Comparison of ENCODE assay signal across 9 mouse cellular contexts in genomic region chr9:78005481-78005880, GRCm38 (mm10). TPM values are rescaled to one million over a fixed set of nuclear protein-coding genes. Genes with fewer than 3 reads are reported as not detected.
DNase-seq lines count a peak whose midpoint lies in the region; ATAC-seq and TF ChIP-seq lines count a peak whose summit lies in the region.
"Had no signal": no experiment of that assay in that cellular context is flagged by ENCODE, and none has a peak within 500 bp of the region (broad histone marks: within the 10 kb centered on the region; RNA-seq: fewer than 3 reads in every experiment).

No protein-coding gene starts in this region.

- dilution Hi-C loops in CH12.LX (cut with MboI; ENCODE audit: extremely low pct_ligation_motif_present, extremely low pct_unique_long_range_greater_than_20kb, low sequenced_read_pairs) = no loop called here

- H3K9ac ChIP-seq in hindbrain, embryonic 11.5 days (ENCODE audit: low read depth, low read length) = no peak overlapping the region
- no peak overlapping the region for H3K9ac ChIP-seq in hindbrain, embryonic 14.5 days
- no peak overlapping the region for H3K9ac ChIP-seq in CH12.LX (ENCODE audit: insufficient read depth, low read depth)
- H3K9ac ChIP-seq: limb, embryonic 12.5 days had no signal

- H3K4me2 ChIP-seq in hindbrain, embryonic 11.5 days (replicated peaks; ENCODE audit: low read depth, low read length) = no peak overlapping the region
- H3K4me2 ChIP-seq in hindbrain, embryonic 14.5 days (replicated peaks) = no peak overlapping the region
- H3K4me2 ChIP-seq in CH12.LX (ENCODE audit: insufficient read depth, low read depth, poor library complexity, severe bottlenecking) = no peak overlapping the region
- H3K4me2 ChIP-seq: limb, embryonic 12.5 days had no signal

- in situ Hi-C loops in CH12.LX (cut with MboI; ENCODE audit: low pct_ligation_motif_present, low pct_unique_long_range_greater_than_20kb, low sequenced_read_pairs) = no loop called here

- DNase-seq in hindbrain, embryonic 11.5 days (ENCODE audit: low spot score) = peak; percentile 41
- no peak for DNase-seq in hindbrain, embryonic 14.5 days (ENCODE audit: low spot score)
- DNase-seq in CH12.LX (ENCODE audit: extremely low read depth) = peak; percentile 50
- peak; percentile 68 for DNase-seq in lung, postnatal 36 days
- DNase-seq in ovary, postnatal 10 days (ENCODE audit: low spot score) = no peak
- DNase-seq in gastrocnemius, postnatal 36 days = no peak

- H3K36me3 ChIP-seq in hindbrain, embryonic 11.5 days (ENCODE audit: control insufficient read depth, insufficient read depth, low read length) = no peaks in the 10 kb centered on the region
- H3K36me3 ChIP-seq in hindbrain, embryonic 14.5 days (replicated peaks; ENCODE audit: control insufficient read depth, insufficient read depth) = no peaks in the 10 kb centered on the region
- H3K36me3 ChIP-seq in CH12.LX (replicated peaks in 1 of 2; ENCODE audit: control insufficient read depth in 1 of 2, insufficient read depth in 1 of 2, low read length in 1 of 2) = no peaks in the 10 kb centered on the region
- H3K36me3 ChIP-seq: limb, embryonic 12.5 days had no signal

- no peaks in the 10 kb centered on the region for H3K27me3 ChIP-seq in hindbrain, embryonic 11.5 days (ENCODE audit: control insufficient read depth, insufficient read depth, low read length)
- H3K27me3 ChIP-seq in hindbrain, embryonic 14.5 days (ENCODE audit: control insufficient read depth, insufficient read depth, low read length) = no peaks in the 10 kb centered on the region
- H3K27me3 ChIP-seq in CH12.LX (replicated peaks) = no peaks in the 10 kb centered on the region
- H3K27me3 ChIP-seq: limb, embryonic 12.5 days had no signal

- intact Hi-C loops in gastrocnemius, postnatal 36 days (cut with DNase I) = loop anchor here (1.0 kb wide), 1 partner anchor 193 kb away; no protein-coding TSS in a partner anchor

- no peak for ATAC-seq in hindbrain, embryonic 11.5 days (ENCODE audit: low FRiP score)
- no peak for ATAC-seq in hindbrain, embryonic 14.5 days (ENCODE audit: low FRiP score)
- ATAC-seq in common myeloid progenitor, adult 5-6 weeks (replicated peaks; ENCODE audit: low read depth, poor library complexity, severe bottlenecking) = peak; percentile 55
- no peak for ATAC-seq in frontal cortex, adult (ENCODE audit: low TSS enrichment)

- H3K27ac ChIP-seq in hindbrain, embryonic 11.5 days (ENCODE audit: low read depth, low read length) = no peak overlapping the region
- no peak overlapping the region for H3K27ac ChIP-seq in hindbrain, embryonic 14.5 days
- H3K27ac ChIP-seq in CH12.LX (ENCODE audit: insufficient read depth, low read depth) = no peak overlapping the region
- H3K27ac ChIP-seq: limb, embryonic 12.5 days had no signal

- no peaks in the 10 kb centered on the region for H3K79me2 ChIP-seq in CH12.LX (replicated peaks; ENCODE audit: control insufficient read depth, extremely low read depth, insufficient read depth, poor library complexity, severe bottlenecking)

- WGBS in hindbrain, embryonic 11.5 days = 52% methylated on average over 3 of the region's 3 CpGs
- WGBS in hindbrain, embryonic 14.5 days = 58% methylated on average over 3 of the region's 3 CpGs

- no peak overlapping the region for H3K4me3 ChIP-seq in hindbrain, embryonic 11.5 days (ENCODE audit: low read depth, low read length)
- H3K4me3 ChIP-seq in hindbrain, embryonic 14.5 days (replicated peaks; ENCODE audit: low read length) = no peak overlapping the region
- H3K4me3 ChIP-seq in CH12.LX (replicated peaks in 1 of 3; ENCODE audit: low read depth in 2 of 3, low read length in 2 of 3, poor library complexity in 1 of 3) = no peak overlapping the region
- H3K4me3 ChIP-seq: limb, embryonic 12.5 days had no signal

- H3K9me3 ChIP-seq in hindbrain, embryonic 11.5 days (ENCODE audit: control insufficient read depth, low read length) = no peaks in the 10 kb centered on the region
- no peaks in the 10 kb centered on the region for H3K9me3 ChIP-seq in hindbrain, embryonic 14.5 days (ENCODE audit: control insufficient read depth, low read length)
- H3K9me3 ChIP-seq in CH12.LX (replicated peaks; ENCODE audit: low read length) = no peaks in the 10 kb centered on the region
- H3K9me3 ChIP-seq: limb, embryonic 12.5 days had no signal

- TF ChIP-seq POLR2A in CH12.LX (IDR thresholded peaks at IDR 0.05; ENCODE audit: low read depth, low read length) = no peak

- peak; percentile 43 to 67; a peak in 3 of 4 replicates for TF ChIP-seq CTCF in CH12.LX (conservative IDR thresholded peaks at IDR 0.05 in 1 of 2, IDR thresholded peaks at IDR 0.05 in 1 of 2; ENCODE audit: low read depth in 2 of 2, low read length in 2 of 2)

- peak; percentile 40 for TF ChIP-seq RAD21 in CH12.LX (IDR thresholded peaks at IDR 0.05; ENCODE audit: low read depth, low read length)

- TF ChIP-seq EP300 in CH12.LX (IDR thresholded peaks at IDR 0.05; ENCODE audit: low read length) = no peak

- H3K4me1 ChIP-seq in hindbrain, embryonic 11.5 days (replicated peaks; ENCODE audit: control insufficient read depth, insufficient read depth, low read length) = no peaks in the 10 kb centered on the region
- H3K4me1 ChIP-seq in hindbrain, embryonic 14.5 days (replicated peaks; ENCODE audit: control insufficient read depth, insufficient read depth, low read length) = no peaks in the 10 kb centered on the region
- peaks cover 3 to 16% of the 10 kb centered on the region in 2 experiments; a peak in 3 of 4 replicates for H3K4me1 ChIP-seq in CH12.LX (ENCODE audit: control insufficient read depth in 1 of 2, insufficient read depth in 2 of 2)
- H3K4me1 ChIP-seq: limb, embryonic 12.5 days had no signal

TF ChIP-seq in CH12.LX, 34 proteins besides CTCF, POLR2A, EP300 and RAD21:
- TF ChIP-seq ELF1 (IDR thresholded peaks at IDR 0.05; ENCODE audit: low read depth, low read length) (no peak), E2F4 (IDR thresholded peaks at IDR 0.05; ENCODE audit: insufficient replicate concordance, low read depth, low read length) (no peak), SMC3 (IDR thresholded peaks at IDR 0.05; ENCODE audit: low read depth, low read length) (peak; percentile 62), MXI1 (IDR thresholded peaks at IDR 0.05; ENCODE audit: low read depth, low read length) (no peak), CHD1 (IDR thresholded peaks at IDR 0.05; ENCODE audit: low read depth, low read length) (no peak)
TF ChIP-seq in CH12.LX: peak in this region for 1.

RNA-seq across cellular contexts. Expression of gene Gcm1, which starts 46.2 kb away (rescaled TPM):
- polyA plus RNA-seq in hindbrain, embryonic 11.5 days (2014; fragmentation: Nextera tagmentation; extraction: Ambion mirVana) = 0.10 TPM in 1 of 2 replicates, not detected in the other
- not detected in 2 replicates for polyA plus RNA-seq in hindbrain, embryonic 14.5 days (2014; fragmentation: Nextera tagmentation; extraction: Ambion mirVana)
- not detected in 2 replicates for total RNA-seq in CH12.LX (2012; rRNA removed)
- total RNA-seq in CH12.LX (2014; rRNA removed) = not detected in 2 replicates
- not detected in 2 replicates for polyA plus RNA-seq in CH12.LX (2012; ENCODE audit: insufficient read length, low read depth)
- total RNA-seq in common myeloid progenitor, adult 5-6 weeks (2017) = not detected in 2 replicates
- not detected for total RNA-seq in gastrocnemius, postnatal 36 days (2021)
- polyA plus RNA-seq: limb, embryonic 12.5 days had no signal

Comparison
In these comparisons a context has a peak if more than half of its experiments do, and no peak if none do; other contexts are left out.
1. DNase-seq: peak in hindbrain, embryonic 11.5 days (single experiment), CH12.LX (single experiment) and lung, postnatal 36 days (single experiment); none in hindbrain, embryonic 14.5 days (single experiment), ovary, postnatal 10 days (single experiment) and gastrocnemius, postnatal 36 days (0 of 2).